Mouse (Mus musculus) forebrain, embryonic 11.5 days (tissue): Measurements from ENCODE around the gene Phactr2. TPM values are rescaled to one million over a fixed set of nuclear protein-coding genes. Genes with fewer than 3 reads are reported as not detected.

ENCODE experiments used
- ATAC-seq: fragments of 200-750 bp; cut with Nextera tagmentation; replicated peaks from 2 replicates; pipeline ENCODE4 v1.8.0; 2017; ENCODE audit warnings: moderate TSS enrichment; ENCODE audit not compliant: low FRiP score
- DNase-seq: peaks from one replicate; pipeline ENCODE4 v3.0.0-alpha.2; 2017; ENCODE audit warnings: low spot score
- H3K27ac ChIP-seq: fragments of 300-500 bp; sonication (generic); 2 replicates; pipeline ENCODE4 v1.5.1; 2014; ENCODE audit warnings: low read depth, low read length
- H3K27me3 ChIP-seq: fragments of 300-500 bp; sonication (generic); 2 replicates; pipeline ENCODE4 v1.6.1; 2014; ENCODE audit warnings: mild to moderate bottlenecking, low read length, mixed read lengths; ENCODE audit not compliant: control insufficient read depth, insufficient read depth
- H3K36me3 ChIP-seq: fragments of 300-500 bp; sonication (generic); 2 replicates; pipeline ENCODE4 v1.6.1; 2014; ENCODE audit warnings: mild to moderate bottlenecking, low read length, moderate library complexity, mixed read lengths; ENCODE audit not compliant: control insufficient read depth, insufficient read depth
- H3K4me1 ChIP-seq: fragments of 300-500 bp; sonication (generic); replicated peaks from 2 replicates; pipeline ENCODE4 v1.6.1; 2014; ENCODE audit warnings: low read length, mixed read lengths; ENCODE audit not compliant: control insufficient read depth, insufficient read depth
- H3K4me2 ChIP-seq: fragments of 300-500 bp; sonication (generic); 2 replicates; pipeline ENCODE4 v1.6.1; 2014; ENCODE audit warnings: low read depth, mild to moderate bottlenecking, low read length, moderate library complexity, mixed read lengths; ENCODE audit not compliant: severe bottlenecking
- H3K4me3 ChIP-seq: fragments of 300-500 bp; sonication (generic); 2 replicates; pipeline ENCODE4 v1.5.1; 2014; ENCODE audit warnings: low read depth, low read length
- H3K9ac ChIP-seq: fragments of 300-500 bp; sonication (generic); 2 replicates; pipeline ENCODE4 v1.6.1; 2014; ENCODE audit warnings: low read length
- H3K9me3 ChIP-seq: fragments of 300-500 bp; sonication (generic); 2 replicates; pipeline ENCODE4 v1.6.1; 2016; ENCODE audit warnings: low read length, mixed read lengths; ENCODE audit not compliant: control insufficient read depth
- WGBS: fragments of 180-500 bp; shearing (Covaris S2); extraction: QIAGEN DNeasy Blood & Tissue Kit; methylation state at CpG from one replicate; pipeline ENCODE4 v1.1.7; 2014; 5-methylcytosine and 5-hydroxymethylcytosine counted together
- polyA plus RNA-seq: library from polyadenylated mRNA; unstranded; fragments of >200 nt; fragmentation: Nextera tagmentation; extraction: Ambion mirVana; gene quantifications from 2 replicates; pipeline ENCODE4 v1.2.1, GENCODE M21; 2014

Gene Phactr2
- polyA plus RNA-seq, 1 experiment from 2014 or later: 17.7 TPM

- no peak for DNase-seq
- no peak overlapping the region for H3K27ac ChIP-seq
- no peak overlapping the region for H3K9ac ChIP-seq
- no peaks in the 10 kb centered on the region for H3K36me3 ChIP-seq
- 75% methylated on average over 13 of the region's 13 CpGs for WGBS
- no peaks in the 10 kb centered on the region for H3K4me1 ChIP-seq
- no peak overlapping the region for H3K4me3 ChIP-seq
- H3K9me3 ChIP-seq: no peaks in the 10 kb centered on the region
- H3K4me2 ChIP-seq: no peak overlapping the region
- ATAC-seq: no peak
- H3K27me3 ChIP-seq: no peaks in the 10 kb centered on the region
These were observed 97.6 kb downstream of the Phactr2 start for GRCm38 (mm10) chr10:13376428-13377260.

- Histone ChIP-seq H3K36me3 (no peaks in the 10 kb centered on the region), H3K4me1 (no peaks in the 10 kb centered on the region), H3K27ac (no peak overlapping the region), H3K4me3 (no peak overlapping the region), H3K9me3 (no peaks in the 10 kb centered on the region), H3K27me3 (no peaks in the 10 kb centered on the region), H3K4me2 (no peak overlapping the region), H3K9ac (no peak overlapping the region)
- ATAC-seq (no peak), DNase-seq (no peak)
- WGBS: 74% methylated on average over 3 of the region's 3 CpGs
These were observed 98.4 kb downstream of the Phactr2 start for GRCm38 (mm10) chr10:13375820-13376219.

- Histone ChIP-seq H3K4me1 (no peaks in the 10 kb centered on the region), H3K9ac (no peak overlapping the region), H3K4me3 (no peak overlapping the region), H3K4me2 (no peak overlapping the region), H3K27ac (no peak overlapping the region), H3K27me3 (no peaks in the 10 kb centered on the region), H3K9me3 (no peaks in the 10 kb centered on the region), H3K36me3 (no peaks in the 10 kb centered on the region)
- ATAC-seq: no peak
- no peak for DNase-seq
- WGBS: 88% methylated on average over 13 of the region's 13 CpGs
These were observed 104.4 kb downstream of the Phactr2 start for GRCm38 (mm10) chr10:13369581-13370375.

- no peak overlapping the region for H3K9ac ChIP-seq
These were observed 110.0 kb downstream of the Phactr2 start for GRCm38 (mm10) chr10:13364286-13364580.

GRCm38 (mm10) chr10:13363499-13364285, 110.5 kb downstream of the Phactr2 start:
- no peak overlapping the region for H3K4me3 ChIP-seq
- H3K36me3 ChIP-seq: no peaks in the 10 kb centered on the region
- no peak overlapping the region for H3K9ac ChIP-seq
- DNase-seq (no peak), ATAC-seq (no peak)
- 88% methylated on average over 11 of the region's 11 CpGs for WGBS
- H3K27ac ChIP-seq: no peak overlapping the region
- H3K27me3 ChIP-seq: no peaks in the 10 kb centered on the region
- no peaks in the 10 kb centered on the region for H3K4me1 ChIP-seq
- H3K4me2 ChIP-seq: no peak overlapping the region
- no peaks in the 10 kb centered on the region for H3K9me3 ChIP-seq

More at GRCm38 (mm10) chr10:13364286-13364580, 110.0 kb downstream of the Phactr2 start:
- no peaks in the 10 kb centered on the region for H3K27me3 ChIP-seq
- 67% methylated on average over 2 of the region's 2 CpGs for WGBS
- no peaks in the 10 kb centered on the region for H3K36me3 ChIP-seq
- no peaks in the 10 kb centered on the region for H3K4me1 ChIP-seq
- no peak for ATAC-seq
- H3K4me3 ChIP-seq: no peak overlapping the region
- DNase-seq: no peak
- no peaks in the 10 kb centered on the region for H3K9me3 ChIP-seq
- H3K4me2 ChIP-seq: no peak overlapping the region
- no peak overlapping the region for H3K27ac ChIP-seq

- DNase-seq (no peak), ATAC-seq (no peak)
- H3K36me3 ChIP-seq: no peaks in the 10 kb centered on the region
- H3K9ac ChIP-seq: no peak overlapping the region
- no peak overlapping the region for H3K4me2 ChIP-seq
- no peak overlapping the region for H3K27ac ChIP-seq
- H3K27me3 ChIP-seq: no peaks in the 10 kb centered on the region
- H3K4me1 ChIP-seq: no peaks in the 10 kb centered on the region
- H3K4me3 ChIP-seq: no peak overlapping the region
- no peaks in the 10 kb centered on the region for H3K9me3 ChIP-seq
These were observed 113.3 kb downstream of the Phactr2 start for GRCm38 (mm10) chr10:13360913-13361312.

- H3K36me3 ChIP-seq: no peaks in the 10 kb centered on the region
- no peak overlapping the region for H3K4me3 ChIP-seq
- no peak overlapping the region for H3K27ac ChIP-seq
These were observed 114.4 kb downstream of the Phactr2 start for GRCm38 (mm10) chr10:13359846-13360245.

GRCm38 (mm10) chr10:13358679-13359078, 115.5 kb downstream of the Phactr2 start:
- Histone ChIP-seq H3K27me3 (no peaks in the 10 kb centered on the region), H3K9ac (no peak overlapping the region), H3K4me3 (no peak overlapping the region), H3K9me3 (no peaks in the 10 kb centered on the region), H3K27ac (no peak overlapping the region), H3K36me3 (no peaks in the 10 kb centered on the region), H3K4me1 (no peaks in the 10 kb centered on the region), H3K4me2 (no peak overlapping the region)
- no peak for DNase-seq
- 70% methylated on average over 3 of the region's 3 CpGs for WGBS
- ATAC-seq: no peak

More at GRCm38 (mm10) chr10:13359846-13360245, 114.4 kb downstream of the Phactr2 start:
- Histone ChIP-seq H3K27me3 (no peaks in the 10 kb centered on the region), H3K9me3 (no peaks in the 10 kb centered on the region), H3K9ac (no peak overlapping the region), H3K4me1 (no peaks in the 10 kb centered on the region), H3K4me2 (no peak overlapping the region)
- DNase-seq (no peak), ATAC-seq (no peak)
- WGBS: 91% methylated on average over 5 of the region's 5 CpGs
